Mouse (Mus musculus): ENCODE measurements at regions not wholly inside any gene's neighbourhood (a gene's known extent, or its start where the extent isn't known, plus 50 kb on each side); places are given as distances from the start of the nearest gene placed in this dataset.
"Not testable (repeated sequence)": the region's sequence is repeated elsewhere in the genome, so short reads cannot be mapped to it uniquely, and the experiment has no call there.

- DNase-seq (ENCODE audit: low spot score) = peak; percentile 84
These were observed 54.0 kb upstream of the Usp47 start for GRCm38 (mm10) chr7:111969198-111969887.

- DNase-seq (ENCODE audit: low spot score) = no peak
These were observed 55.0 kb upstream of the Usp47 start for GRCm38 (mm10) chr7:111968261-111968660.

GRCm38 (mm10) chr7:111966716-111967115 lies 56.6 kb upstream of the Usp47 start:
- DNase-seq (ENCODE audit: low spot score) = no peak

GRCm38 (mm10) chr7:111963969-111964368 lies 59.3 kb upstream of the Usp47 start:
- DNase-seq (ENCODE audit: low spot score) = no peak

- DNase-seq (ENCODE audit: low spot score) = no peak
These were observed 63.3 kb upstream of the Usp47 start for GRCm38 (mm10) chr7:111959977-111960376.

- DNase-seq (ENCODE audit: low spot score) = no peak
These were observed 66.6 kb upstream of the Usp47 start for GRCm38 (mm10) chr7:111956671-111957070.

GRCm38 (mm10) chr7:111939631-111940030 lies 83.7 kb upstream of the Usp47 start:
- DNase-seq (ENCODE audit: low spot score) = no peak

GRCm38 (mm10) chr7:111937547-111937946 lies 85.8 kb upstream of the Usp47 start:
- DNase-seq (ENCODE audit: low spot score) = no peak

GRCm38 (mm10) chr7:111937102-111937501 lies 86.2 kb upstream of the Usp47 start:
- DNase-seq (ENCODE audit: low spot score) = no peak

GRCm38 (mm10) chr7:111932725-111933124 lies 90.6 kb upstream of the Usp47 start:
- DNase-seq (ENCODE audit: low spot score) = no peak

GRCm38 (mm10) chr7:111919961-111920360 lies 103.3 kb upstream of the Usp47 start:
- DNase-seq (ENCODE audit: low spot score) = no peak

GRCm38 (mm10) chr7:111903741-111904231 lies 119.5 kb upstream of the Usp47 start:
- no peak for DNase-seq (ENCODE audit: low spot score)

GRCm38 (mm10) chr7:111897016-111897415 lies 117.2 kb upstream of the Galnt18 start:
- no peak for DNase-seq (ENCODE audit: low spot score)

GRCm38 (mm10) chr7:111896255-111896654 lies 116.5 kb upstream of the Galnt18 start:
- peak; percentile 19 for DNase-seq (ENCODE audit: low spot score)

- DNase-seq (ENCODE audit: low spot score) = no peak
These were observed 103.2 kb upstream of the Galnt18 start for GRCm38 (mm10) chr7:111882991-111883390.

GRCm38 (mm10) chr7:111880067-111880675 lies 100.4 kb upstream of the Galnt18 start:
- DNase-seq (ENCODE audit: low spot score) = no peak

- DNase-seq (ENCODE audit: low spot score) = no peak
These were observed 97.8 kb upstream of the Galnt18 start for GRCm38 (mm10) chr7:111877591-111877990.

- DNase-seq (ENCODE audit: low spot score) = no peak
These were observed 96.2 kb upstream of the Galnt18 start for GRCm38 (mm10) chr7:111875949-111876348.

GRCm38 (mm10) chr7:111869337-111869736 lies 89.6 kb upstream of the Galnt18 start:
- DNase-seq (ENCODE audit: low spot score) = no peak

GRCm38 (mm10) chr7:111863035-111863434 lies 83.3 kb upstream of the Galnt18 start:
- no peak for DNase-seq (ENCODE audit: low spot score)

- not testable (repeated sequence) for DNase-seq (ENCODE audit: low spot score)
These were observed 78.5 kb upstream of the Galnt18 start for GRCm38 (mm10) chr7:111858291-111858690.

GRCm38 (mm10) chr7:111856977-111857376 lies 77.2 kb upstream of the Galnt18 start:
- DNase-seq (ENCODE audit: low spot score) = no peak

GRCm38 (mm10) chr7:111855309-111855708 lies 75.5 kb upstream of the Galnt18 start:
- DNase-seq (ENCODE audit: low spot score) = no peak

GRCm38 (mm10) chr7:111846417-111846816 lies 66.6 kb upstream of the Galnt18 start:
- DNase-seq (ENCODE audit: low spot score) = no peak
